Mouse (Mus musculus) testis, adult 2 months (tissue): ENCODE measurements around the gene Zfp839.

ENCODE experiments used
- CTCF ChIP-seq: fragments of 200-500 bp; IDR thresholded peaks from 2 replicates; pipeline ENCODE4 v1.5.1; 2012; ENCODE audit warnings: low read depth, mild to moderate bottlenecking, inconsistent platforms, low read length, moderate library complexity; ENCODE audit not compliant: control insufficient read depth, insufficient read depth, insufficient replicate concordance
- POLR2A ChIP-seq: fragments of 200-500 bp; IDR thresholded peaks from 2 replicates; pipeline ENCODE4 v1.6.1; 2012; ENCODE audit warnings: low read depth, mild to moderate bottlenecking, inconsistent platforms, low read length, moderate library complexity; ENCODE audit not compliant: control insufficient read depth

DNA sequence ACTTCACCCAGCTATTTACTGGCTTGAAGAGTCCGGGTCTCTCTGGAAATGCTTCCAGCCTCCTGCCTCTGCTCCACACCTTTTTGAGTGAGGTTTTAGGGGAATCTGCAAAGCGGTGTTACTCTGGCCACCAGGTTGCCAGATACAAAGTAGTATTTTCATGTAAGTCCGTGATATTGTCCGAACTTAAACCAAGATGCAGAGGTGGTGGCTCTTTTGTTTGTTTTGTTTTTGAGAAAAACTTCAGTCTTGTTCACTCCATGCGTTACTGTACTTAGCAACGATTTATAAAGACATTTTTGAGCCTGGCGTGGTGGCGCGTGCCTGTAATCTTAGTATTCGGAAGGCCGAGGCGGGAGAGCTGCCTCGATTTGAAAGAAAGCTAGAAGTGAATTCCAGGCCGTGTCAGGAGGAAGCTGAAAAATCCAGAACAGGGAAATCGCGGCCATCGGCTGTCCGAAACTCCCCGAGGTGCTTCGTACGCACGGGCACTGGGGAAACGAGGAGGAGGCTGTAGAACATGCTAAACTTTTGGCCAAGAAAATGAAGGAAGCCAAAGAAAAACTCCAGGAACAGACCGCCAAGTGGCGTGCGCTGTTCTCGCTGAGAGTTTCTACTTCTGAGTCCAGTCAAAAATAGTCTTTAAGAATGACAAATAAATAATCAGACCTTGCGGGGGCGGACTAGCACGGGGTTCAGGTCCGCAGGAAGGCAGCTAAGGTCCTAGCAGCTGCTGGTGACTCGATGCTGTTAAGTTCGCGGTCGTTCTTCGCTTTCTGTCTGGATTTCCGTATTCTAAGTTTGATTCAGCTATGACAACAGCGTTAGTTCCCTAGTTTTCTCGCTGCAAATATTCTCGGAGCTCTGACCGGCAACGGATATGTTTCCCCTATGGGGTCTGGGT is 5.6 kb upstream of the Zfp839 start:
- TF ChIP-seq CTCF: no peak
- TF ChIP-seq POLR2A: no peak
